Mouse (Mus musculus) kidney, adult 2 months (tissue): Measurements from ENCODE around the gene Rabif.

Experiments
- CTCF ChIP-seq: fragments of 200-500 bp; conservative IDR thresholded peaks from 2 replicates; pipeline ENCODE4 v1.5.1; 2011; ENCODE audit warnings: low read depth, mild to moderate bottlenecking, control low read depth, low read length, moderate library complexity, mixed read lengths; ENCODE audit not compliant: insufficient read depth, insufficient read length
- POLR2A ChIP-seq: fragments of 200-500 bp; IDR thresholded peaks from one replicate; pipeline ENCODE4 v1.6.1; 2011; ENCODE audit warnings: low read depth, low read length, control low read depth

DNA sequence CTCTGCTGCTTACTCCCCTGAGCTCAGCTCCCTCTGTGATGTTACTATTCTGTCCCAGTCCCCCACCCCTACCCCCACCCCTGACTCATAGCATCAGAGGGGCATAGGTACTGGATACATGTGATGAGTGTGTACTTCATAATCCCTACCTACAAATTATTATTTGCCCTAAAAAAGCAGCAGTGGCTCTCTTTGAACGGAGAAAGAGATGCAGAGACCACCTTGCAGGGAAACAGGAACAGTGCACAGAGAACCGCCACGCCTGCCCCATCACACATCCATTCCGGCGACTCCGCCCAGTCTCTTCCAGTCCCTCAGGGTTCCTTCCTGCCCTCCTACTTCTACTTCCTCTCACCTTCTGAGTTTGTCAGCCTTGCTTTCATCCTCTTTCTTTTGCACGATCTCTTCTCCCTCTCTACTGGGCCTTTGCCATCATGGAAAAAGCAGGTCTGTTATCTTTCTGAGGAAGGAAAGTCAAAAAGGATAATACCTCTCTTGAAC is 55.2 kb downstream of the Rabif start, which contains the start of gene Mgat4e:
- TF ChIP-seq POLR2A (no peak), CTCF (no peak)
